Mouse (Mus musculus): ENCODE data around the gene Trappc2l. TPM values are rescaled to one million over a fixed set of nuclear protein-coding genes. Genes with fewer than 3 reads are reported as not detected.
"Not testable (repeated sequence)": the region's sequence is repeated elsewhere in the genome, so short reads cannot be mapped to it uniquely, and the experiment has no call there.

The Trappc2l gene
- polyA plus RNA-seq, 1 experiment from 2014 or later = 46.3 TPM

DNA sequence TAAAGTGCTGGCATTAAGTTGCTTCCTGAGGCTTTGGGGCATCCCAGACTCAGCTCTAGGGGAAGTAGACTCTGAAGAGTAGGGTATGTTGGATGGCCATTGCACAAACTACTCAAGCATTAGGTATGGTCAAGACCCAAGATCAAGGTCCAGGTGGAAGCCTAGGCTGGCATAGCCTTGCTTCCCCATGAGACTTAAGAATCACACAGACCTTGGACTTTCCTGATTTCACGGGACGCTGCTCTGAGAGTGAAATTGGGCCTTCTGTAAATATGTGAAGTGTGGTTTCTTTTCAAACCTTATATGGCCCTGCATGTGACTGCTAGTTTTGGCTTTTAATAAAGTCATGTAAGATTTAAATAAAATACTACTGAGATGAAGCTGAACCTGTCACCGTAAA is 38.7 kb upstream of the Trappc2l start:
- H3K4me1 ChIP-seq = peaks cover 36% of the 10 kb centered on the region
- no peak overlapping the region for H3K27ac ChIP-seq
- no peak overlapping the region for H3K9ac ChIP-seq
- ATAC-seq (ENCODE audit: insufficient number of reproducible peaks, insufficient read depth, low FRiP score, low TSS enrichment) = no peak
- H3K4me3 ChIP-seq = no peak overlapping the region
- H3K27me3 ChIP-seq = no peaks in the 10 kb centered on the region
- no peak overlapping the region for H3K4me2 ChIP-seq (replicated peaks)
- WGBS = 88% methylated on average over 3 of the region's 3 CpGs
- no peaks in the 10 kb centered on the region for H3K9me3 ChIP-seq
- peaks cover 59% of the 10 kb centered on the region for H3K36me3 ChIP-seq

GRCm38 (mm10) chr8:122573176-122573575 is 38.3 kb upstream of the Trappc2l start:
- WGBS = 55% methylated on average over 4 of the region's 4 CpGs
- not testable (repeated sequence) for H3K27me3 ChIP-seq; H3K4me3 ChIP-seq; H3K4me2 ChIP-seq (replicated peaks); H3K9ac ChIP-seq; H3K27ac ChIP-seq; ATAC-seq (ENCODE audit: insufficient number of reproducible peaks, insufficient read depth, low FRiP score, low TSS enrichment); H3K9me3 ChIP-seq
- Histone ChIP-seq H3K36me3 (peaks cover 59% of the 10 kb centered on the region), H3K4me1 (peaks cover 36% of the 10 kb centered on the region)

DNA sequence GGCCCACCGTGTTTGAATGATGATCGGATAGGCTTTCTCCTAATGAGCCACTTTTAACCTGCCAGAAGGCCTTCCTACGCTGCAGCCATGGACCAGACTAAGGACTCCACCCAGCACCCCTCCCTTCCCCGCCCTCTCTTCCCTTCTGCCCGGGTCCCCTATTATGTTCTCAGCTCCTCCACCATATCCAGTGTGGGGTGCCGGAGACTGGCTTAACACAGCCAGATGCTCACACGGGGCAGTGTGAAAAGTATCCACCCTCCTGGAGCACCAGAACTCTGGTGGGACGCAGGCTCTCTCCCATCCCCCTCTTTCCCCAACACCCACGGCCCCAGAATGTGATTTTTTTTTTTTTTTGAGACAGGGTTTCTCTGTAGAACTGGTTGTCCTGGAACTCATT is 37.9 kb upstream of the Trappc2l start:
- no peak for ATAC-seq (ENCODE audit: insufficient number of reproducible peaks, insufficient read depth, low FRiP score, low TSS enrichment)
- 71% methylated on average over 9 of the region's 9 CpGs for whole genome bisulfite sequencing
- Histone ChIP-seq H3K27me3 (no peaks in the 10 kb centered on the region), H3K9ac (no peak overlapping the region), H3K36me3 (peaks cover 59% of the 10 kb centered on the region), H3K27ac (no peak overlapping the region), H3K4me3 (no peak overlapping the region), H3K4me2 (replicated peaks) (no peak overlapping the region), H3K4me1 (peaks cover 36% of the 10 kb centered on the region), H3K9me3 (no peaks in the 10 kb centered on the region)

DNA sequence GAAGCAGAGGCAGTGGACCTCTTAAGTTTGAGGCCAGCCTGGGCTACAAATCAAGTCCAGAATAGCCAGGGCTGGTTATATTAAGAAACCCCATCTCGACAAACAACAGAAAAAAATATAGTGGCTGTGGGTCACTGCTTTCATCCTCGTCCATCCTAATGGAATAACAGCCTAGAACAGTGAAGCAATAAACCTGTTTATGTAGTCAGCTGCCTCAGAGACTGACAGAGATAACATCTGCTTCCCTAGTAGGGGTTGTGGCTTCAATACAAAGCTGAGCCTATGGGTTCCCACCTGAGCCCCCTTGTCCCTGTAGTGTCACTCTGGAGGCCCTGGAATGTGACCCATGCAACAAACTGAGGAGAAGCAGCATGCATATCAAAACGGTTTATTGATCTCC is 37.2 kb upstream of the Trappc2l start:
- Histone ChIP-seq H3K4me2 (replicated peaks) (no peak overlapping the region), H3K9me3 (no peaks in the 10 kb centered on the region), H3K4me1 (peaks cover 36% of the 10 kb centered on the region), H3K4me3 (no peak overlapping the region), H3K9ac (no peak overlapping the region), H3K27ac (no peak overlapping the region), H3K27me3 (no peaks in the 10 kb centered on the region), H3K36me3 (peaks cover 57% of the 10 kb centered on the region)
- WGBS = 63% methylated on average over 3 of the region's 3 CpGs
- ATAC-seq (ENCODE audit: insufficient number of reproducible peaks, insufficient read depth, low FRiP score, low TSS enrichment) = no peak

DNA sequence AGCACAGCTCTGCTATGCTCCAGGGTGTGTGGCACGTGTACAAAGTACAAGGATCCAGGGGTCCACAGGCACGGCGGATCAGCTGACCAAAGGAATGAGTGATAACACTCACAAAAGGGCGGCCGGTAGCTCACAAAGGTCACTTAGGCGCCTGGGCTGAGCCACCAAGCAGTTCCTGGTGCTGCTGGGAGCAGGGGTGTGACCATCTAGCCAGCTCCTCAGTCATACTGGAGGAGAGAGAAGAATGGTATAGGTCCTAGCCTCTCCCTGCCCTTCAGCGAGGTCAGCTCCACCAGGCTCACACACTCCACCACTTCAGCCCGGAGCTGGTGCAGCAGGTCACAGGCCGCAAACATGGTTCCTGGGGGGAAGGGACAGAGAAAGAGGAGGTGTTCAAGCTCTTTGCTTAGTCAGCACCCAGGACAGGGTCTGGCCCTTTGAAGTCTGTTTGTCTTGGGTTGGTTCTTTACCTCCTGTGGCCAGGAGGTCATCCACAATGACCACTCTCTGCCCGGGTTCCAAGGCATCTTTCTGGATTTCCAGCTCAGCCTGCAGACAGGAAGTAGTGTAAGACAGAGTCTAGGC is 36.7 kb upstream of the Trappc2l start:
- H3K9ac ChIP-seq = no peak overlapping the region
- H3K9me3 ChIP-seq = no peaks in the 10 kb centered on the region
- H3K27ac ChIP-seq = no peak overlapping the region
- H3K4me3 ChIP-seq = no peak overlapping the region
- H3K4me2 ChIP-seq (replicated peaks) = peak overlapping the region; percentile 85; the same call in 1 of the 2 replicates
- H3K4me1 ChIP-seq = peaks cover 38% of the 10 kb centered on the region
- WGBS = 49% methylated on average over 10 of the region's 10 CpGs
- ATAC-seq (ENCODE audit: insufficient number of reproducible peaks, insufficient read depth, low FRiP score, low TSS enrichment) = no peak
- no peaks in the 10 kb centered on the region for H3K27me3 ChIP-seq
- H3K36me3 ChIP-seq = peaks cover 52% of the 10 kb centered on the region

GRCm38 (mm10) chr8:122575286-122575685 is 36.2 kb upstream of the Trappc2l start:
- no peak overlapping the region for H3K27ac ChIP-seq
- H3K4me2 ChIP-seq (replicated peaks) = peak overlapping the region; percentile 85
- H3K4me1 ChIP-seq = peaks cover 41% of the 10 kb centered on the region
- H3K36me3 ChIP-seq = peaks cover 47% of the 10 kb centered on the region
- H3K9ac ChIP-seq = no peak overlapping the region
- 76% methylated on average over 8 of the region's 8 CpGs for WGBS
- ATAC-seq (ENCODE audit: insufficient number of reproducible peaks, insufficient read depth, low FRiP score, low TSS enrichment) = no peak
- peak overlapping the region; percentile 71; the same call in 1 of the 2 replicates for H3K4me3 ChIP-seq
- no peaks in the 10 kb centered on the region for H3K27me3 ChIP-seq
- no peaks in the 10 kb centered on the region for H3K9me3 ChIP-seq

- H3K9me3 ChIP-seq = no peaks in the 10 kb centered on the region
- peaks cover 40% of the 10 kb centered on the region for H3K36me3 ChIP-seq
- peak overlapping the region; percentile 79 for H3K9ac ChIP-seq
- H3K4me2 ChIP-seq (replicated peaks) = peak overlapping the region; percentile 85
- 19% methylated on average over 21 of the region's 21 CpGs for WGBS
- peak overlapping the region; percentile 71 for H3K4me3 ChIP-seq
- peak; percentile 11; the same call in 1 of the 2 replicates for ATAC-seq (ENCODE audit: insufficient number of reproducible peaks, insufficient read depth, low FRiP score, low TSS enrichment)
- H3K27ac ChIP-seq = peak overlapping the region; percentile 83
- H3K27me3 ChIP-seq = no peaks in the 10 kb centered on the region
- H3K4me1 ChIP-seq = peaks cover 41% of the 10 kb centered on the region
Measured at GRCm38 (mm10) chr8:122575735-122576647, 35.4 kb upstream of the Trappc2l start.

DNA sequence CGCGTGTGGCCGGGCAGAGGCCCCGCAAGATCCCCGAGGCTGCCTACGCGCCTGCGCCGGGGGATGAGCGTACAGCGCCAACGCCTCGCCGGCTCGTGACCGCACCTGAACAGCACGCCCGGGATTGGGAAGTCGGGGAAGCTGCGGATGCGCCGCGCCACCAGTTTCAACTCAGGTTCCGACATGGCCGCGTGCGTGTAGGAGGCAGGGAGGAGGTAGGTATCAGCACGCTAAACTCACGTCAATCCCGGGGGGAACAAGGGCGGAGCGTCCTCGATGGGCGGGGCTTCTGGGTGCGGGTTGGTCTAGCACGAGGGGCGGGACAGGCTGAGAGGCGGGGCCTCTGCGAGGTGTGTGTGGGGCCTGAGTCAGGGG is 34.8 kb upstream of the Trappc2l start, which contains the start of gene Aprt:
TSS of gene Aprt (minus strand) at position 262 of the 375 bp plus-strand sequence.
- Histone ChIP-seq H3K36me3 (peaks cover 33% of the 10 kb centered on the region), H3K4me2 (replicated peaks) (peak within 1 kb of the TSS; percentile 85), H3K9me3 (no peaks in the 10 kb centered on the region), H3K4me1 (peaks cover 41% of the 10 kb centered on the region), H3K9ac (peak within 1 kb of the TSS; percentile 79), H3K27ac (peak within 1 kb of the TSS; percentile 83), H3K27me3 (no peaks in the 10 kb centered on the region), H3K4me3 (peak within 1 kb of the TSS; percentile 71)
- peak; percentile 83 for ATAC-seq (ENCODE audit: insufficient number of reproducible peaks, insufficient read depth, low FRiP score, low TSS enrichment)
- WGBS = under 1% methylated on average over 38 of the region's 39 CpGs

- H3K27me3 ChIP-seq = no peaks in the 10 kb centered on the region
- peak overlapping the region; percentile 85 for H3K4me2 ChIP-seq (replicated peaks)
- no peaks in the 10 kb centered on the region for H3K9me3 ChIP-seq
- peaks cover 29% of the 10 kb centered on the region for H3K36me3 ChIP-seq
- 0 out of 2 replicates have a peak, but pooled peaks have one; percentile 44 for ATAC-seq (ENCODE audit: insufficient number of reproducible peaks, insufficient read depth, low FRiP score, low TSS enrichment)
- H3K27ac ChIP-seq = peak overlapping the region; percentile 83
- WGBS = 39% methylated on average over 10 of the region's 10 CpGs
- H3K4me1 ChIP-seq = peaks cover 41% of the 10 kb centered on the region
- H3K9ac ChIP-seq = no peak overlapping the region
- H3K4me3 ChIP-seq = peak overlapping the region; percentile 71
Measured at GRCm38 (mm10) chr8:122577116-122577515, 34.3 kb upstream of the Trappc2l start.

DNA sequence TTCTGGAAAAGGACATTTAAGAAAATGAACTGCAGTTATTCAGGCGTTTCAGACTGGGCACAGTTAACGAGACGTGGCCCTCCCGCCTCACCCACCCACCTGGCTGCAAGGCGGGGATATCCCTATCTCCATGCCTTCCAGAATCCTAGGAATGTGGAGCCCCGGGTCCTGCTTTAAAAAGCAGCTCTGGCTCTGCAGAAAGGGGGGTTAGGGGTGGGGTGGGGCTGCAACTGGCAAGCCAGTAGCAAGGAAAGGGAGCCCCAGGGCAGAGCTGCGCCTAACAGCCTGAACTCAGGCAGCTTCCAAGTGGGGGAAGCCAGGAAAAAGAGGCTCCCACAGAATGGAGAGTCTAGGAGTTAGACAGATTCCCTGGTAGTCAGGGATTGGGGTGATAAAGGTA is 32.2 kb upstream of the Trappc2l start:
- Histone ChIP-seq H3K4me1 (peaks cover 41% of the 10 kb centered on the region), H3K27ac (peak overlapping the region; percentile 57; the same call in 1 of the 2 replicates), H3K36me3 (peaks cover 8% of the 10 kb centered on the region; the same call in 1 of the 2 replicates), H3K4me3 (no peak overlapping the region), H3K9me3 (no peaks in the 10 kb centered on the region), H3K9ac (no peak overlapping the region), H3K4me2 (replicated peaks) (no peak overlapping the region), H3K27me3 (no peaks in the 10 kb centered on the region)
- 16% methylated on average over 7 of the region's 7 CpGs for WGBS
- ATAC-seq (ENCODE audit: insufficient number of reproducible peaks, insufficient read depth, low FRiP score, low TSS enrichment) = no peak

DNA sequence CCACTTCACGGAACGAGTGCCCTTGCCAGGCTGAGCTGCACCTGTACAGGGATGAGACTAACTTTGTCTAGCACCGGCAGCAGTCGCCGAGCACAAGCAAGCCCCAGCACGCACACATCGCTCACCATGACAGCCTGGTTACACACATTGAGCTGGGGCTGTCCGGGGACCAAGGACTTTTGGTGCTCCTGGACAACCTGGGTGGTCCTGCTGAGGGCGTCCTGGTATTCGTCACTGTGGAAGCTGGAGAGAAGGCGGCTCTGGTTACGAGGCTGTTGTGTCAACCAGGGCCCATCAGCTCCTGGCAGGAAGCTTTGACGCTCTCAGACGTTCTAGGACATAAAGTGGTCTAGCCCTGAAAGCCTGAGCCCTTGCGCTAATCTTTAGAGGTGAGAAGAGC is 30.5 kb upstream of the Trappc2l start:
- H3K27ac ChIP-seq = no peak overlapping the region
- H3K27me3 ChIP-seq = no peaks in the 10 kb centered on the region; the same call in 1 of the 2 replicates
- H3K9me3 ChIP-seq = no peaks in the 10 kb centered on the region
- peaks cover 25% of the 10 kb centered on the region for H3K4me1 ChIP-seq
- no peak for ATAC-seq (ENCODE audit: insufficient number of reproducible peaks, insufficient read depth, low FRiP score, low TSS enrichment)
- H3K4me3 ChIP-seq = no peak overlapping the region
- 62% methylated on average over 15 of the region's 15 CpGs for WGBS
- H3K36me3 ChIP-seq = no peaks in the 10 kb centered on the region
- no peak overlapping the region for H3K4me2 ChIP-seq (replicated peaks)
- H3K9ac ChIP-seq = no peak overlapping the region

- Histone ChIP-seq H3K4me1 (peaks cover under 1% of the 10 kb centered on the region; the same call in 1 of the 2 replicates), H3K4me2 (replicated peaks) (no peak overlapping the region), H3K9me3 (no peaks in the 10 kb centered on the region), H3K9ac (no peak overlapping the region), H3K27ac (no peak overlapping the region), H3K27me3 (no peaks in the 10 kb centered on the region; the same call in 1 of the 2 replicates), H3K36me3 (no peaks in the 10 kb centered on the region), H3K4me3 (no peak overlapping the region)
- ATAC-seq (ENCODE audit: insufficient number of reproducible peaks, insufficient read depth, low FRiP score, low TSS enrichment) = no peak
- WGBS = 77% methylated on average over 9 of the region's 9 CpGs
Measured at GRCm38 (mm10) chr8:122584981-122585380, 26.5 kb upstream of the Trappc2l start.

All from embryonic facial prominence, embryonic 12.5 days (tissue).